Mouse (Mus musculus) testis, postnatal 14 days (tissue): ENCODE results near the gene Dcun1d1.

ENCODE experiments used
- DNase-seq: peaks from one replicate; pipeline ENCODE4 v3.0.0; 2021; ENCODE audit warnings: low spot score

Gene Dcun1d1

GRCm38 (mm10) chr3:35937345-35937744 lies at the start of gene Dcun1d1:
TSS of gene Dcun1d1 (minus strand) at chr3:35937445.
- no peak for DNase-seq

- DNase-seq = no peak
Measured at GRCm38 (mm10) chr3:35986266-35986665, 49.0 kb upstream of the Dcun1d1 start.

- no peak for DNase-seq
Measured at GRCm38 (mm10) chr3:35973551-35973950, 36.3 kb upstream of the Dcun1d1 start.

GRCm38 (mm10) chr3:35972985-35973384 lies 35.7 kb upstream of the Dcun1d1 start:
- DNase-seq = no peak

GRCm38 (mm10) chr3:35971149-35971548 lies 33.9 kb upstream of the Dcun1d1 start:
- no peak for DNase-seq

GRCm38 (mm10) chr3:35970441-35970840 lies 33.2 kb upstream of the Dcun1d1 start:
- no peak for DNase-seq

- no peak for DNase-seq
Measured at GRCm38 (mm10) chr3:35967366-35967921, 30.2 kb upstream of the Dcun1d1 start.

GRCm38 (mm10) chr3:35966493-35966892 lies 29.2 kb upstream of the Dcun1d1 start:
- DNase-seq = no peak

- DNase-seq = no peak
Measured at GRCm38 (mm10) chr3:35964928-35965327, 27.7 kb upstream of the Dcun1d1 start.

- no peak for DNase-seq
Measured at GRCm38 (mm10) chr3:35963921-35964320, 26.7 kb upstream of the Dcun1d1 start.

- no peak for DNase-seq
Measured at GRCm38 (mm10) chr3:35963401-35963800, 26.2 kb upstream of the Dcun1d1 start.

GRCm38 (mm10) chr3:35962967-35963366 lies 25.7 kb upstream of the Dcun1d1 start:
- no peak for DNase-seq

- no peak for DNase-seq
Measured at GRCm38 (mm10) chr3:35957230-35957629, 20.0 kb upstream of the Dcun1d1 start.

- DNase-seq = no peak
Measured at GRCm38 (mm10) chr3:35954901-35955575, 17.8 kb upstream of the Dcun1d1 start.

- no peak for DNase-seq
Measured at GRCm38 (mm10) chr3:35953816-35954215, 16.6 kb upstream of the Dcun1d1 start.

- DNase-seq = no peak
Measured at GRCm38 (mm10) chr3:35953184-35953583, 15.9 kb upstream of the Dcun1d1 start.

GRCm38 (mm10) chr3:35948197-35948596 lies 11.0 kb upstream of the Dcun1d1 start:
- no peak for DNase-seq

GRCm38 (mm10) chr3:35940520-35941135 lies 3.4 kb upstream of the Dcun1d1 start:
- no peak for DNase-seq

GRCm38 (mm10) chr3:35940047-35940446 lies 2.8 kb upstream of the Dcun1d1 start:
- DNase-seq = no peak

GRCm38 (mm10) chr3:35933405-35933777 lies 3.9 kb downstream of the Dcun1d1 start:
- DNase-seq = no peak

- DNase-seq = peak; percentile 80
Measured at GRCm38 (mm10) chr3:35932735-35933404, 4.4 kb downstream of the Dcun1d1 start.

GRCm38 (mm10) chr3:35931896-35932727 lies 5.1 kb downstream of the Dcun1d1 start:
- DNase-seq = peak; percentile 78
